Mouse (Mus musculus): Measurements from ENCODE around the gene Kazald1. TPM values are rescaled to one million over a fixed set of nuclear protein-coding genes. Genes with fewer than 3 reads are reported as not detected.

Kazald1 gene
- polyA plus RNA-seq, 1 experiment from 2014 or later: 9.8 TPM

- Histone ChIP-seq H3K4me2 (ENCODE audit: low read depth, low read length) (peak within 1 kb of the TSS; percentile 79), H3K9ac (ENCODE audit: low read length) (peak within 1 kb of the TSS; percentile 69), H3K9me3 (ENCODE audit: control insufficient read depth, low read length) (no peaks in the 10 kb centered on the region), H3K27ac (ENCODE audit: low read length) (peak within 1 kb of the TSS; percentile 94), H3K4me3 (ENCODE audit: low read length) (peak within 1 kb of the TSS; percentile 58), H3K36me3 (ENCODE audit: control insufficient read depth, insufficient read depth, low read length) (peaks cover 2% of the 10 kb centered on the region; the same call in 1 of the 2 replicates), H3K4me1 (replicated peaks; ENCODE audit: control insufficient read depth, insufficient read depth, low read length) (peaks cover 20% of the 10 kb centered on the region), H3K27me3 (ENCODE audit: control insufficient read depth, insufficient read depth, low read depth, low read length) (peaks cover 17% of the 10 kb centered on the region)
- peak; percentile 84 for ATAC-seq (ENCODE audit: low read depth)
- 0% methylated on average over 26 of the region's 26 CpGs for WGBS
These were observed 27.6 kb upstream of the Kazald1 start, which contains the start of gene Sfxn3 for GRCm38 (mm10) chr19:45047417-45047934. Gene Sfxn3, plus strand, starts transcription at chr19:45047503.

GRCm38 (mm10) chr19:45047935-45048643, 27.0 kb upstream of the Kazald1 start:
- 11% methylated on average over 11 of the region's 11 CpGs for WGBS

GRCm38 (mm10) chr19:45048644-45049365, 26.2 kb upstream of the Kazald1 start:
- WGBS: 75% methylated on average over 12 of the region's 12 CpGs
- H3K4me2 ChIP-seq (ENCODE audit: low read depth, low read length): peak overlapping the region; percentile 79
- peaks cover 8% of the 10 kb centered on the region; the same call in 1 of the 2 replicates for H3K36me3 ChIP-seq (ENCODE audit: control insufficient read depth, insufficient read depth, low read length)
- H3K27ac ChIP-seq (ENCODE audit: low read length): peak overlapping the region; percentile 94
- ATAC-seq (ENCODE audit: low read depth): no peak
- peak overlapping the region; percentile 58 for H3K4me3 ChIP-seq (ENCODE audit: low read length)
- peak overlapping the region; percentile 69 for H3K9ac ChIP-seq (ENCODE audit: low read length)
- peaks cover 17% of the 10 kb centered on the region for H3K27me3 ChIP-seq (ENCODE audit: control insufficient read depth, insufficient read depth, low read depth, low read length)
- no peaks in the 10 kb centered on the region for H3K9me3 ChIP-seq (ENCODE audit: control insufficient read depth, low read length)
- peaks cover 20% of the 10 kb centered on the region for H3K4me1 ChIP-seq (replicated peaks; ENCODE audit: control insufficient read depth, insufficient read depth, low read length)

More at GRCm38 (mm10) chr19:45047935-45048643, 27.0 kb upstream of the Kazald1 start:
- Histone ChIP-seq H3K36me3 (ENCODE audit: control insufficient read depth, insufficient read depth, low read length) (peaks cover 6% of the 10 kb centered on the region; the same call in 1 of the 2 replicates), H3K27ac (ENCODE audit: low read length) (peak overlapping the region; percentile 94), H3K9me3 (ENCODE audit: control insufficient read depth, low read length) (no peaks in the 10 kb centered on the region), H3K9ac (ENCODE audit: low read length) (peak overlapping the region; percentile 69), H3K4me1 (replicated peaks; ENCODE audit: control insufficient read depth, insufficient read depth, low read length) (peaks cover 20% of the 10 kb centered on the region), H3K4me2 (ENCODE audit: low read depth, low read length) (peak overlapping the region; percentile 79), H3K27me3 (ENCODE audit: control insufficient read depth, insufficient read depth, low read depth, low read length) (peaks cover 17% of the 10 kb centered on the region), H3K4me3 (ENCODE audit: low read length) (peak overlapping the region; percentile 58)
- peak; percentile 71 for ATAC-seq (ENCODE audit: low read depth)

- Histone ChIP-seq H3K36me3 (ENCODE audit: control insufficient read depth, insufficient read depth, low read length) (peaks cover 8% of the 10 kb centered on the region; the same call in 1 of the 2 replicates), H3K27me3 (ENCODE audit: control insufficient read depth, insufficient read depth, low read depth, low read length) (peaks cover 13% of the 10 kb centered on the region; the same call in 1 of the 2 replicates), H3K4me3 (ENCODE audit: low read length) (no peak overlapping the region), H3K4me2 (ENCODE audit: low read depth, low read length) (no peak overlapping the region), H3K4me1 (replicated peaks; ENCODE audit: control insufficient read depth, insufficient read depth, low read length) (peaks cover 20% of the 10 kb centered on the region), H3K9ac (ENCODE audit: low read length) (no peak overlapping the region), H3K9me3 (ENCODE audit: control insufficient read depth, low read length) (no peaks in the 10 kb centered on the region), H3K27ac (ENCODE audit: low read length) (no peak overlapping the region)
- no peak for ATAC-seq (ENCODE audit: low read depth)
- WGBS: 60% methylated on average over 9 of the region's 9 CpGs
These were observed 25.5 kb upstream of the Kazald1 start for GRCm38 (mm10) chr19:45049523-45049922.

GRCm38 (mm10) chr19:45053451-45053850, 21.6 kb upstream of the Kazald1 start:
- no peak overlapping the region for H3K9ac ChIP-seq (ENCODE audit: low read length)
- H3K9me3 ChIP-seq (ENCODE audit: control insufficient read depth, low read length): no peaks in the 10 kb centered on the region
- no peak overlapping the region for H3K4me2 ChIP-seq (ENCODE audit: low read depth, low read length)
- 79% methylated on average over 8 of the region's 8 CpGs for WGBS
- H3K27me3 ChIP-seq (ENCODE audit: control insufficient read depth, insufficient read depth, low read depth, low read length): no peaks in the 10 kb centered on the region
- peaks cover 19% of the 10 kb centered on the region for H3K4me1 ChIP-seq (replicated peaks; ENCODE audit: control insufficient read depth, insufficient read depth, low read length)
- no peak for ATAC-seq (ENCODE audit: low read depth)
- peaks cover 10% of the 10 kb centered on the region for H3K36me3 ChIP-seq (ENCODE audit: control insufficient read depth, insufficient read depth, low read length)
- no peak overlapping the region for H3K27ac ChIP-seq (ENCODE audit: low read length)
- no peak overlapping the region for H3K4me3 ChIP-seq (ENCODE audit: low read length)

- WGBS: 74% methylated on average over 6 of the region's 6 CpGs
- no peaks in the 10 kb centered on the region for H3K27me3 ChIP-seq (ENCODE audit: control insufficient read depth, insufficient read depth, low read depth, low read length)
- H3K4me1 ChIP-seq (replicated peaks; ENCODE audit: control insufficient read depth, insufficient read depth, low read length): peaks cover 18% of the 10 kb centered on the region
- H3K36me3 ChIP-seq (ENCODE audit: control insufficient read depth, insufficient read depth, low read length): peaks cover 10% of the 10 kb centered on the region
- ATAC-seq (ENCODE audit: low read depth): no peak
- H3K4me2 ChIP-seq (ENCODE audit: low read depth, low read length): no peak overlapping the region
- H3K9me3 ChIP-seq (ENCODE audit: control insufficient read depth, low read length): no peaks in the 10 kb centered on the region
- H3K4me3 ChIP-seq (ENCODE audit: low read length): no peak overlapping the region
- no peak overlapping the region for H3K27ac ChIP-seq (ENCODE audit: low read length)
- H3K9ac ChIP-seq (ENCODE audit: low read length): no peak overlapping the region
These were observed 19.9 kb upstream of the Kazald1 start for GRCm38 (mm10) chr19:45054892-45055690.

- H3K4me3 ChIP-seq (ENCODE audit: low read length): no peak overlapping the region
- peaks cover 10% of the 10 kb centered on the region for H3K36me3 ChIP-seq (ENCODE audit: control insufficient read depth, insufficient read depth, low read length)
- no peaks in the 10 kb centered on the region for H3K9me3 ChIP-seq (ENCODE audit: control insufficient read depth, low read length)
- H3K27ac ChIP-seq (ENCODE audit: low read length): no peak overlapping the region
- no peaks in the 10 kb centered on the region for H3K27me3 ChIP-seq (ENCODE audit: control insufficient read depth, insufficient read depth, low read depth, low read length)
- H3K4me1 ChIP-seq (replicated peaks; ENCODE audit: control insufficient read depth, insufficient read depth, low read length): peaks cover 18% of the 10 kb centered on the region
- H3K9ac ChIP-seq (ENCODE audit: low read length): no peak overlapping the region
- WGBS: 34% methylated on average over 4 of the region's 4 CpGs
- H3K4me2 ChIP-seq (ENCODE audit: low read depth, low read length): no peak overlapping the region
- no peak; the same call in 1 of the 2 replicates for ATAC-seq (ENCODE audit: low read depth)
These were observed 18.7 kb upstream of the Kazald1 start for GRCm38 (mm10) chr19:45056364-45056763.

GRCm38 (mm10) chr19:45056908-45057698, 17.9 kb upstream of the Kazald1 start:
- 61% methylated on average over 7 of the region's 7 CpGs for WGBS
- ATAC-seq (ENCODE audit: low read depth): no peak
- peaks cover 10% of the 10 kb centered on the region for H3K36me3 ChIP-seq (ENCODE audit: control insufficient read depth, insufficient read depth, low read length)
- H3K27me3 ChIP-seq (ENCODE audit: control insufficient read depth, insufficient read depth, low read depth, low read length): no peaks in the 10 kb centered on the region
- peak overlapping the region; percentile 98 for H3K27ac ChIP-seq (ENCODE audit: low read length)
- peaks cover 18% of the 10 kb centered on the region for H3K4me1 ChIP-seq (replicated peaks; ENCODE audit: control insufficient read depth, insufficient read depth, low read length)
- H3K9ac ChIP-seq (ENCODE audit: low read length): peak overlapping the region; percentile 80
- no peaks in the 10 kb centered on the region for H3K9me3 ChIP-seq (ENCODE audit: control insufficient read depth, low read length)
- H3K4me3 ChIP-seq (ENCODE audit: low read length): peak overlapping the region; percentile 68
- H3K4me2 ChIP-seq (ENCODE audit: low read depth, low read length): peak overlapping the region; percentile 59
